Mouse (Mus musculus) heart, adult 2 months (tissue): ENCODE measurements around the gene Mybphl.

Source experiments
- EP300 ChIP-seq: fragments of 200-500 bp; IDR thresholded peaks from 2 replicates; pipeline ENCODE4 v1.6.1; 2011; ENCODE audit warnings: low read depth, low read length, control low read depth; ENCODE audit not compliant: insufficient read depth
- POLR2A ChIP-seq: fragments of 200-500 bp; IDR thresholded peaks from 2 replicates; pipeline ENCODE4 v1.6.1; 2011; ENCODE audit warnings: mild to moderate bottlenecking, low read depth, low read length, control low read depth; ENCODE audit not compliant: insufficient read depth

DNA sequence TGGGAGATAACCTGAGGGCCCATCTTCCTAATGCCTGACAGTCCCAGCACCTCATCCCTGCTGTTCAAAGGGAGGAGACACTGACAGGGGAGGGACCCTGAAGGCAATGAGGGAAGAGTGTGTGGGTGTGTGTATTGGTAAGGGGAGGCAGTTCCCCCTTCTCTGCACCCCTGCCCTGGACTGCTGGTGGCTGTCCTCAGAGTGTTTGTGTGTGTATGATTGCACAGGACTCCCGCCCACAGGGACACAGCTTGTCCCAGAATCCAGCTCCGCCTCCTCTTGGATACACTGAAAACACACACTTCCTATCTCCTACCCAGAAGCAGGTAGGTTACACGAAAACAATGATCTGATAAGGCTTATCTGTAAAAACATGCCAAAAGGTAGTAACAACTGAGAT is 9.5 kb upstream of the Mybphl start:
- TF ChIP-seq EP300 (no peak), POLR2A (no peak)
